Comparison of ENCODE assay signal across 10 mouse cellular contexts in genomic region chr5:127947275-127947674, GRCm38 (mm10).
A peak's percentile ranks its signal among the peaks of the same experiment; 100 is the strongest.
DNase-seq lines count a peak whose midpoint lies in the region; ATAC-seq lines count a peak whose summit lies in the region.
"Had no signal": no experiment of that assay in that cellular context is flagged by ENCODE, and none has a peak within 500 bp of the region (broad histone marks: within the 10 kb centered on the region; RNA-seq: fewer than 3 reads in every experiment).

No protein-coding gene starts in this region.

- 32% methylated on average over 8 of the region's 8 CpGs for whole genome bisulfite sequencing in hindbrain, embryonic 11.5 days
- 37% methylated on average over 8 of the region's 8 CpGs for WGBS in hindbrain, embryonic 12.5 days

- H3K9me3 ChIP-seq in hindbrain, embryonic 11.5 days (ENCODE audit: control insufficient read depth, low read length): no peaks in the 10 kb centered on the region
- no peaks in the 10 kb centered on the region for H3K9me3 ChIP-seq in hindbrain, embryonic 12.5 days (replicated peaks)
- H3K9me3 ChIP-seq: embryonic facial prominence, embryonic 15.5 days had no signal

- DNase-seq in hindbrain, embryonic 11.5 days (ENCODE audit: low spot score): peak; percentile 53
- peak; percentile 10 for DNase-seq in thymus, postnatal 4 days
- no peak for DNase-seq in thymus, adult 18-20 months
- peak; percentile 12 for DNase-seq in hindlimb bud, embryonic 11.5 days (ENCODE audit: extremely low spot score, low read depth, low spot score)
- DNase-seq in adipocyte (ENCODE audit: low spot score): no peak
- no peak for DNase-seq in gastrocnemius, adult 18-20 months (ENCODE audit: low spot score)
- no peak for DNase-seq in right cerebral cortex, postnatal 14 days
- DNase-seq: heart, postnatal 36 days had no signal

- H3K4me3 ChIP-seq in hindbrain, embryonic 11.5 days (ENCODE audit: low read depth, low read length): no peak overlapping the region
- H3K4me3 ChIP-seq in hindbrain, embryonic 12.5 days: no peak overlapping the region
- H3K4me3 ChIP-seq: embryonic facial prominence, embryonic 15.5 days had no signal

- no peak overlapping the region for H3K4me2 ChIP-seq in hindbrain, embryonic 11.5 days (replicated peaks; ENCODE audit: low read depth, low read length)
- no peak overlapping the region for H3K4me2 ChIP-seq in hindbrain, embryonic 12.5 days (replicated peaks)
- H3K4me2 ChIP-seq: embryonic facial prominence, embryonic 15.5 days had no signal

- H3K36me3 ChIP-seq in hindbrain, embryonic 11.5 days (ENCODE audit: control insufficient read depth, insufficient read depth, low read length): no peaks in the 10 kb centered on the region
- H3K36me3 ChIP-seq in hindbrain, embryonic 12.5 days: no peaks in the 10 kb centered on the region
- H3K36me3 ChIP-seq: embryonic facial prominence, embryonic 15.5 days had no signal

- H3K4me1 ChIP-seq in hindbrain, embryonic 11.5 days (replicated peaks; ENCODE audit: control insufficient read depth, insufficient read depth, low read length): no peaks in the 10 kb centered on the region
- no peaks in the 10 kb centered on the region for H3K4me1 ChIP-seq in hindbrain, embryonic 12.5 days
- H3K4me1 ChIP-seq: embryonic facial prominence, embryonic 15.5 days had no signal

- no peak overlapping the region for H3K27ac ChIP-seq in hindbrain, embryonic 11.5 days (ENCODE audit: low read depth, low read length)
- H3K27ac ChIP-seq in hindbrain, embryonic 12.5 days: no peak overlapping the region
- H3K27ac ChIP-seq: embryonic facial prominence, embryonic 15.5 days had no signal

- no peak overlapping the region for H3K9ac ChIP-seq in hindbrain, embryonic 11.5 days (ENCODE audit: low read depth, low read length)
- H3K9ac ChIP-seq in hindbrain, embryonic 12.5 days: no peak overlapping the region
- H3K9ac ChIP-seq: embryonic facial prominence, embryonic 15.5 days had no signal

- no peaks in the 10 kb centered on the region for H3K27me3 ChIP-seq in hindbrain, embryonic 11.5 days (ENCODE audit: control insufficient read depth, insufficient read depth, low read length)
- no peaks in the 10 kb centered on the region for H3K27me3 ChIP-seq in hindbrain, embryonic 12.5 days
- H3K27me3 ChIP-seq: embryonic facial prominence, embryonic 15.5 days had no signal

- ATAC-seq in hindbrain, embryonic 11.5 days (ENCODE audit: low FRiP score): no peak
- ATAC-seq in hindbrain, embryonic 12.5 days (ENCODE audit: low FRiP score): no peak

Comparison
In these comparisons a context has a peak if more than half of its experiments do, and no peak if none do; other contexts are left out.
1. DNase-seq: peak in hindbrain, embryonic 11.5 days (single experiment), thymus, postnatal 4 days (single experiment) and hindlimb bud, embryonic 11.5 days (single experiment); none in thymus, adult 18-20 months (0 of 2), adipocyte (single experiment), gastrocnemius, adult 18-20 months (single experiment) and right cerebral cortex, postnatal 14 days (single experiment).